Mouse (Mus musculus): ENCODE measurements around the gene Fgr.

DNA sequence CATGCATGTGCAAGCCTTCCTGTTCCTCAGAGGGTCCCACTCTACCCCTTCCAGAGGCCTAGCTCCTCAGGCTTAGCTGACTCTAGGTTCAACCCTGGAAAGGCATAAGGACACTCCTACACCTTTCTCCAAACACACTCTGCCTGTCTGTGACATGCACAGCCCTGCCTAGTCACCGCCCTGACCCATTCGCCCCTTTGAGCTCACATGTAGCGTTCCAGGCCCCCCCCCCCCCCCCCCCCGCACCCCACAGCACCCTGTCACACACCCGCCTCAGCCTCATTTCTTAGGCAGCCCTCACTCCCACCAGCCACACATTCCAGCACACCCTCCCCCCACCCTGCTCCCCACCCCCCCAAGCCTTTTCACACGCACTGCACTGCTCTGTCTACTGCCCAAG, 46.8 kb downstream of the Fgr start:
- TF ChIP-seq CTCF (IDR thresholded peaks at IDR 0.05; ENCODE audit: low read depth, low read length) (no peak), GATA1 (IDR thresholded peaks at IDR 0.05; ENCODE audit: borderline replicate concordance, low read length) (no peak), GATA2 (IDR thresholded peaks at IDR 0.05; ENCODE audit: borderline replicate concordance, low read depth, low read length) (no peak), POLR2AphosphoS5 (IDR thresholded peaks at IDR 0.05; ENCODE audit: insufficient replicate concordance, low read depth, low read length) (no peak)

All from G1E (cell line).